Mouse (Mus musculus) liver, adult 2 months (tissue): ENCODE data around the gene Zc3hc1. TPM values are rescaled to one million over a fixed set of nuclear protein-coding genes. Genes with fewer than 3 reads are reported as not detected.

ENCODE experiments used
- DNase-seq: peaks from one replicate; pipeline ENCODE4 v3.0.0-alpha.2; 2011; ENCODE audit warnings: low read depth, low spot score; ENCODE audit errors: extremely low read depth
- H3K27ac ChIP-seq: fragments of 200-500 bp; replicated peaks from 2 replicates; pipeline ENCODE4 v1.5.1; 2012; ENCODE audit warnings: low read depth, mild to moderate bottlenecking, control low read depth, inconsistent platforms, low read length; ENCODE audit not compliant: insufficient read depth
- H3K27me3 ChIP-seq: fragments of 200-500 bp; 2 replicates; pipeline ENCODE4 v1.6.1; 2012; ENCODE audit warnings: mild to moderate bottlenecking, moderate library complexity, low read length, inconsistent platforms; ENCODE audit not compliant: control insufficient read depth, insufficient read depth
- H3K36me3 ChIP-seq: fragments of 200-500 bp; 2 replicates; pipeline ENCODE4 v1.6.1; 2012; ENCODE audit warnings: low read length, inconsistent platforms; ENCODE audit not compliant: control insufficient read depth, insufficient read depth
- H3K4me1 ChIP-seq: fragments of 200-500 bp; 2 replicates; pipeline ENCODE4 v1.6.1; 2011; ENCODE audit warnings: low read length; ENCODE audit not compliant: control insufficient read depth, insufficient read depth
- H3K4me3 ChIP-seq: fragments of 200-500 bp; 2 replicates; pipeline ENCODE4 v1.5.1; 2011; ENCODE audit warnings: low read depth, mild to moderate bottlenecking, control low read depth, low read length, moderate library complexity; ENCODE audit not compliant: insufficient read depth
- H3K79me2 ChIP-seq: fragments of 200-500 bp; 2 replicates; pipeline ENCODE4 v1.6.1; 2012; ENCODE audit warnings: inconsistent platforms, mild to moderate bottlenecking, low read length, moderate library complexity; ENCODE audit not compliant: control insufficient read depth, insufficient read depth
- H3K9ac ChIP-seq: fragments of 200-500 bp; 2 replicates; pipeline ENCODE4 v1.6.1; 2012; ENCODE audit warnings: low read depth, mild to moderate bottlenecking, control low read depth, inconsistent platforms, low read length
- CTCF ChIP-seq: fragments of 200-500 bp; IDR thresholded peaks from 2 replicates; pipeline ENCODE4 v1.5.1; 2011; ENCODE audit warnings: low read depth, low read length, control low read depth
- POLR2A ChIP-seq: fragments of 200-500 bp; IDR thresholded peaks from 2 replicates; pipeline ENCODE4 v1.6.1; 2011; ENCODE audit warnings: low read length, control low read depth; ENCODE audit not compliant: insufficient read depth; ENCODE audit errors: extremely low read depth
- WGBS: fragments of 180-500 bp; shearing (Covaris S2); methylation state at CpG from one replicate; pipeline ENCODE4 v1.1.7; 2018; 5-methylcytosine and 5-hydroxymethylcytosine counted together
- polyA plus RNA-seq: library from polyadenylated mRNA; depleted of rRNA; stranded (reverse); fragments of >200 nt; gene quantifications from 2 replicates; pipeline ENCODE4 v1.2.3, GENCODE M21; 2012
- total RNA-seq: library from RNA; depleted of rRNA; stranded (reverse); fragments of >200 nt; gene quantifications from 2 replicates; pipeline ENCODE4 v1.2.3, GENCODE M21; 2014

Gene Zc3hc1
- total and polyA plus RNA-seq, 2 experiments: 7.3 to 8.2 TPM

GRCm38 (mm10) chr6:30354760-30355159 is 36.1 kb downstream of the Zc3hc1 start:
- Histone ChIP-seq H3K27ac (no peak overlapping the region), H3K4me1 (peaks cover 6% of the 10 kb centered on the region), H3K9ac (no peak overlapping the region), H3K27me3 (no peaks in the 10 kb centered on the region), H3K36me3 (no peaks in the 10 kb centered on the region), H3K4me3 (no peak overlapping the region), H3K79me2 (no peaks in the 10 kb centered on the region)
- WGBS: 40% methylated on average over 5 of the region's 5 CpGs
- TF ChIP-seq POLR2A: no peak
- TF ChIP-seq CTCF: no peak
- no peak for DNase-seq

- WGBS: 92% methylated on average over 8 of the region's 8 CpGs
- H3K4me3 ChIP-seq: no peak overlapping the region
- H3K27ac ChIP-seq: no peak overlapping the region
- H3K36me3 ChIP-seq: no peaks in the 10 kb centered on the region
- DNase-seq: no peak
- TF ChIP-seq POLR2A (no peak), CTCF (no peak)
- H3K4me1 ChIP-seq: peaks cover 6% of the 10 kb centered on the region
- no peak overlapping the region for H3K9ac ChIP-seq
- no peaks in the 10 kb centered on the region for H3K27me3 ChIP-seq
- no peaks in the 10 kb centered on the region for H3K79me2 ChIP-seq
Measured at GRCm38 (mm10) chr6:30353661-30354060, 37.2 kb downstream of the Zc3hc1 start.

- H3K4me1 ChIP-seq: peaks cover 6% of the 10 kb centered on the region
- WGBS: 71% methylated on average over 8 of the region's 8 CpGs
- DNase-seq: no peak
- no peak overlapping the region for H3K4me3 ChIP-seq
- no peak overlapping the region for H3K27ac ChIP-seq
- TF ChIP-seq CTCF (no peak), POLR2A (no peak)
- no peaks in the 10 kb centered on the region for H3K27me3 ChIP-seq
- no peaks in the 10 kb centered on the region for H3K79me2 ChIP-seq
- H3K36me3 ChIP-seq: no peaks in the 10 kb centered on the region
- H3K9ac ChIP-seq: no peak overlapping the region
Measured at GRCm38 (mm10) chr6:30352762-30353161, 38.1 kb downstream of the Zc3hc1 start.

GRCm38 (mm10) chr6:30351290-30351689 is 39.5 kb downstream of the Zc3hc1 start:
- H3K4me3 ChIP-seq: no peak overlapping the region
- TF ChIP-seq CTCF: no peak
- TF ChIP-seq POLR2A: no peak
- H3K9ac ChIP-seq: no peak overlapping the region
- no peaks in the 10 kb centered on the region for H3K36me3 ChIP-seq
- H3K27ac ChIP-seq: no peak overlapping the region
- peaks cover 2% of the 10 kb centered on the region for H3K4me1 ChIP-seq
- no peak for DNase-seq
- WGBS: 89% methylated on average over 9 of the region's 9 CpGs
- H3K79me2 ChIP-seq: no peaks in the 10 kb centered on the region
- no peaks in the 10 kb centered on the region for H3K27me3 ChIP-seq

- TF ChIP-seq POLR2A: no peak
- no peak for TF ChIP-seq CTCF
- Histone ChIP-seq H3K4me3 (no peak overlapping the region), H3K27ac (no peak overlapping the region), H3K9ac (no peak overlapping the region), H3K36me3 (no peaks in the 10 kb centered on the region), H3K27me3 (no peaks in the 10 kb centered on the region), H3K79me2 (no peaks in the 10 kb centered on the region), H3K4me1 (no peaks in the 10 kb centered on the region)
- no peak for DNase-seq
- WGBS: 86% methylated on average over 4 of the region's 4 CpGs
Measured at GRCm38 (mm10) chr6:30347288-30347801, 43.5 kb downstream of the Zc3hc1 start.

GRCm38 (mm10) chr6:30346737-30347136 is 44.1 kb downstream of the Zc3hc1 start:
- no peak overlapping the region for H3K9ac ChIP-seq
- no peak overlapping the region for H3K27ac ChIP-seq
- 65% methylated on average over 6 of the region's 6 CpGs for WGBS

More at GRCm38 (mm10) chr6:30346737-30347136, 44.1 kb downstream of the Zc3hc1 start:
- DNase-seq: no peak
- H3K79me2 ChIP-seq: no peaks in the 10 kb centered on the region
- no peaks in the 10 kb centered on the region for H3K4me1 ChIP-seq
- H3K27me3 ChIP-seq: no peaks in the 10 kb centered on the region
- no peak overlapping the region for H3K4me3 ChIP-seq
- H3K36me3 ChIP-seq: no peaks in the 10 kb centered on the region
- TF ChIP-seq POLR2A (no peak), CTCF (no peak)
